Mouse (Mus musculus): ENCODE data around the gene Leprot. TPM values are rescaled to one million over a fixed set of nuclear protein-coding genes. Genes with fewer than 3 reads are reported as not detected.

The Leprot gene
- total RNA-seq, 2 experiments from 2014 or later, result 44.8 to 46.9 TPM

Other genes with a start within 250 kb of the Leprot start
- gene Ak4, start 228.4 kb upstream of the Leprot start, total RNA-seq (2021), result 10 to 100 TPM; 10.2 to 11.8 TPM
- gene Dnajc6, start 151.1 kb upstream of the Leprot start, total RNA-seq (2021), result 100 to 1,000 TPM; 176 to 180 TPM
- 1 to 10 TPM; 5.7 to 6.3 TPM for gene Lepr, start 69.7 kb downstream of the Leprot start, total RNA-seq (2021)
- not detected for gene B020004J07Rik, start 196.3 kb downstream of the Leprot start, total RNA-seq (2021)
- gene C130073F10Rik, start 246.1 kb downstream of the Leprot start, total RNA-seq (2021), result not detected